Comparison of ENCODE assay signal across 22 mouse cellular contexts in the genomic region with DNA sequence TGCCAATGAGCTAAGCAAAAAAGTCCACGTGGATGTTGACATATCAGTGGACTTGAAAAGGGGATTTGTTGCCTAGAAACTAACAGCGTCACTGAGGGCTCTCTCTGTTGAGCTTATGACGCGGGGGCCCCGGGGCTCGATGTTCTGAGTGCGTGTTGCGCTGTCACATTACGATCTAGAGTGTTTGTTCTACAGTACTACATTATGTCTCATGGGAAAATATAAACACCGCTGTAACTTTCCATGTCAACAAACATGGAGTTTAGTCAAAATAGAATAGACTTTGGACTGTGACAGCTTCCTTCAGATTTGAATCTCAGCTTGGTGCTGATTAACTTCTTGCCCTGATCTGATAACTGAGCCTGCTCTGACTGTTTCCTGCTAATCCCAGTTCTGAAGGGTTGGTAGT. TPM values are rescaled to one million over a fixed set of nuclear protein-coding genes. Genes with fewer than 3 reads are reported as not detected.
DNase-seq lines count a peak whose midpoint lies in the region; ATAC-seq and TF ChIP-seq lines count a peak whose summit lies in the region.
"Had no signal": no experiment of that assay in that cellular context is flagged by ENCODE, and none has a peak within 500 bp of the region (broad histone marks: within the 10 kb centered on the region; RNA-seq: fewer than 3 reads in every experiment).

No protein-coding gene starts in this region.

- H3K4me2 ChIP-seq in liver, embryonic 14.5 days (ENCODE audit: low read depth) = no peak overlapping the region
- no peak overlapping the region for H3K4me2 ChIP-seq in liver, embryonic 11.5 days
- no peak overlapping the region for H3K4me2 ChIP-seq in stomach, postnatal 0 days (replicated peaks; ENCODE audit: low read depth)
- H3K4me2 ChIP-seq: forebrain, embryonic 13.5 days; hindbrain, embryonic 13.5 days had no signal

- no peaks in the 10 kb centered on the region for H3K27me3 ChIP-seq in liver, embryonic 14.5 days (ENCODE audit: control insufficient read depth, insufficient read depth, low read length)
- no peaks in the 10 kb centered on the region for H3K27me3 ChIP-seq in liver, embryonic 11.5 days (replicated peaks; ENCODE audit: control insufficient read depth, insufficient read depth, low read length)
- H3K27me3 ChIP-seq in stomach, postnatal 0 days (ENCODE audit: control insufficient read depth, insufficient read depth, low read length) = no peaks in the 10 kb centered on the region
- H3K27me3 ChIP-seq: CH12.LX; forebrain, embryonic 13.5 days; hindbrain, embryonic 13.5 days; Patski had no signal

- H3K4me3 ChIP-seq in liver, embryonic 14.5 days (ENCODE audit: insufficient read depth in 1 of 2, low read depth in 2 of 2, low read length in 2 of 2) = no peak overlapping the region
- H3K4me3 ChIP-seq in liver, embryonic 11.5 days (ENCODE audit: low read depth, low read length) = no peak overlapping the region
- no peak overlapping the region for H3K4me3 ChIP-seq in stomach, postnatal 0 days (ENCODE audit: low read depth, low read length)
- H3K4me3 ChIP-seq: embryonic facial prominence, embryonic 10.5 days; forebrain, embryonic 13.5 days; heart, embryonic 10.5 days; hindbrain, embryonic 13.5 days had no signal

- H3K9me3 ChIP-seq in liver, embryonic 14.5 days (ENCODE audit: control insufficient read depth, low read length) = no peaks in the 10 kb centered on the region
- no peaks in the 10 kb centered on the region for H3K9me3 ChIP-seq in liver, embryonic 11.5 days (ENCODE audit: control insufficient read depth, low read length)
- H3K9me3 ChIP-seq in stomach, postnatal 0 days (ENCODE audit: control insufficient read depth, low read length) = no peaks in the 10 kb centered on the region
- H3K9me3 ChIP-seq: embryonic facial prominence, embryonic 10.5 days; forebrain, embryonic 13.5 days; heart, embryonic 10.5 days; hindbrain, embryonic 13.5 days had no signal

- H3K27ac ChIP-seq in liver, embryonic 14.5 days = no peak overlapping the region
- no peak overlapping the region for H3K27ac ChIP-seq in liver, embryonic 11.5 days (ENCODE audit: low read depth, low read length)
- H3K27ac ChIP-seq in stomach, postnatal 0 days (replicated peaks) = no peak overlapping the region
- H3K27ac ChIP-seq: embryonic facial prominence, embryonic 10.5 days; forebrain, embryonic 13.5 days; heart, embryonic 10.5 days; hindbrain, embryonic 13.5 days had no signal

- ATAC-seq in liver, embryonic 14.5 days (ENCODE audit: insufficient read depth) = 0 out of 2 replicates have a peak, but pooled peaks have one; percentile 24
- ATAC-seq in liver, embryonic 11.5 days (replicated peaks; ENCODE audit: low FRiP score) = no peak
- peak; percentile 44; the same call in 1 of the 2 replicates for ATAC-seq in stomach, postnatal 0 days (ENCODE audit: low FRiP score, low TSS enrichment)
- ATAC-seq: activated CD4-positive, CD25-positive, alpha-beta regulatory T cell, adult 4 months; forebrain, embryonic 13.5 days; forebrain, postnatal 0 days; Patski had no signal

- peaks cover 0 to 18% of the 10 kb centered on the region in 2 experiments; a peak in 3 of 4 replicates for H3K4me1 ChIP-seq in liver, embryonic 14.5 days (replicated peaks; ENCODE audit: control insufficient read depth in 2 of 2, insufficient read depth in 2 of 2, low read length in 1 of 2)
- peaks cover 18% of the 10 kb centered on the region for H3K4me1 ChIP-seq in liver, embryonic 11.5 days (replicated peaks; ENCODE audit: control insufficient read depth, insufficient read depth, low read length)
- H3K4me1 ChIP-seq in stomach, postnatal 0 days (replicated peaks; ENCODE audit: control insufficient read depth, insufficient read depth) = 0 out of 2 replicates have a peak, but pooled peaks cover 5% of the 10 kb centered on the region

- DNase-seq in kidney, adult 9 months = peak; percentile 48
- DNase-seq in kidney, postnatal 25 days = no peak
- DNase-seq in liver, embryonic 14.5 days (ENCODE audit: low read depth in 3 of 3, low spot score in 3 of 3) = no peak
- DNase-seq in liver, embryonic 11.5 days (ENCODE audit: low spot score) = no peak
- peak; percentile 46 for DNase-seq in lung, postnatal 36 days
- no peak for DNase-seq in lung, postnatal 4 days
- no peak for DNase-seq in stomach, postnatal 0 days (ENCODE audit: low spot score)
- DNase-seq in frontal cortex, postnatal 25 days (ENCODE audit: low spot score in 2 of 2) = no peak
- DNase-seq: adrenal gland, postnatal 14 days; cerebellum, adult 18-20 months; cerebellum, postnatal 10 days; forebrain, postnatal 0 days; gastrocnemius, postnatal 36 days; heart, adult 18-20 months; heart, postnatal 10 days had no signal

- no peak for TF ChIP-seq CTCF in liver, embryonic 14.5 days (IDR thresholded peaks at IDR 0.05; ENCODE audit: low read depth)
- no peak for TF ChIP-seq CTCF in stomach, postnatal 0 days (IDR thresholded peaks at IDR 0.05; ENCODE audit: low read depth)

- H3K36me3 ChIP-seq in liver, embryonic 14.5 days (replicated peaks; ENCODE audit: control insufficient read depth, insufficient read depth, low read depth) = no peaks in the 10 kb centered on the region
- H3K36me3 ChIP-seq in liver, embryonic 11.5 days (ENCODE audit: control insufficient read depth, insufficient read depth, low read length) = no peaks in the 10 kb centered on the region
- H3K36me3 ChIP-seq in stomach, postnatal 0 days (ENCODE audit: control insufficient read depth, insufficient read depth, low read length) = no peaks in the 10 kb centered on the region
- H3K36me3 ChIP-seq: embryonic facial prominence, embryonic 10.5 days; heart, embryonic 10.5 days; hindbrain, embryonic 13.5 days had no signal

- TF ChIP-seq EP300 in liver, embryonic 14.5 days (IDR thresholded peaks at IDR 0.05; ENCODE audit: low read depth) = no peak
- TF ChIP-seq EP300 in stomach, postnatal 0 days (optimal IDR thresholded peaks at IDR 0.05) = no peak

- 78% methylated on average over 10 of the region's 10 CpGs for WGBS in liver, embryonic 14.5 days (ENCODE audit: insufficient replicate concordance)
- 82% methylated on average over 10 of the region's 10 CpGs for WGBS in liver, embryonic 11.5 days
- WGBS in stomach, postnatal 0 days = 65% methylated on average over 10 of the region's 10 CpGs

- H3K9ac ChIP-seq in liver, embryonic 14.5 days (replicated peaks) = no peak overlapping the region
- no peak overlapping the region for H3K9ac ChIP-seq in liver, embryonic 11.5 days (ENCODE audit: low read depth, low read length)
- H3K9ac ChIP-seq in stomach, postnatal 0 days (ENCODE audit: low read length) = no peak overlapping the region
- H3K9ac ChIP-seq: forebrain, embryonic 13.5 days; forebrain, postnatal 0 days; hindbrain, embryonic 13.5 days had no signal

RNA-seq across cellular contexts. Expression of a gene that starts 10.4 kb away (rescaled TPM):
- polyA plus RNA-seq in liver, embryonic 14.5 days (2012; rRNA removed) = 10.7 and 13.3 TPM in 2 replicates
- 3.4 and 6.0 TPM in 2 replicates for polyA plus RNA-seq in liver, embryonic 14.5 days (2014; fragmentation: Nextera tagmentation; extraction: Ambion mirVana)
- polyA plus RNA-seq in liver, embryonic 11.5 days (2014; fragmentation: Nextera tagmentation; extraction: Ambion mirVana) = 13.3 and 17.8 TPM in 2 replicates
- 10.6 and 12.9 TPM in 2 replicates for polyA plus RNA-seq in stomach, postnatal 0 days (2015; fragmentation: Nextera tagmentation; extraction: Ambion mirVana)

RNA-seq across cellular contexts. Expression of a gene that starts 42.9 kb away (rescaled TPM):
- 19.8 and 37.2 TPM in 2 replicates for polyA plus RNA-seq in liver, embryonic 14.5 days (2012; rRNA removed)
- 66.4 and 71.1 TPM in 2 replicates for polyA plus RNA-seq in liver, embryonic 14.5 days (2014; fragmentation: Nextera tagmentation; extraction: Ambion mirVana)
- polyA plus RNA-seq in liver, embryonic 11.5 days (2014; fragmentation: Nextera tagmentation; extraction: Ambion mirVana) = 109 and 115 TPM in 2 replicates
- 264 and 282 TPM in 2 replicates for polyA plus RNA-seq in stomach, postnatal 0 days (2015; fragmentation: Nextera tagmentation; extraction: Ambion mirVana)

Comparison
In these comparisons a context has a peak if more than half of its experiments do, and no peak if none do; other contexts are left out.
1. DNase-seq: peak in kidney, adult 9 months (single experiment) and lung, postnatal 36 days (single experiment); none in kidney, postnatal 25 days (0 of 2), liver, embryonic 14.5 days (0 of 3), liver, embryonic 11.5 days (single experiment), lung, postnatal 4 days (0 of 2), stomach, postnatal 0 days (single experiment) and frontal cortex, postnatal 25 days (0 of 2).